Mouse (Mus musculus) hindbrain, embryonic 14.5 days (tissue): ENCODE measurements at regions not wholly inside any gene's neighbourhood (a gene's known extent, or its start where the extent isn't known, plus 50 kb on each side); places are given as distances from the start of the nearest gene placed in this dataset.

Source experiments
- ATAC-seq: fragments of 200-750 bp; cut with Nextera tagmentation; 2 replicates; pipeline ENCODE4 v1.8.0; 2017; ENCODE audit warnings: moderate number of reproducible peaks, mild to moderate bottlenecking, moderate TSS enrichment, moderate library complexity; ENCODE audit not compliant: low FRiP score
- DNase-seq: peaks from one replicate; pipeline ENCODE4 v3.0.0-alpha.2; 2015; ENCODE audit warnings: low spot score
- H3K27ac ChIP-seq: fragments of 300-500 bp; sonication (generic); 2 replicates; pipeline ENCODE4 v1.5.1; 2014; ENCODE audit warnings: mild to moderate bottlenecking, moderate library complexity
- H3K27me3 ChIP-seq: fragments of 300-500 bp; sonication (generic); 2 replicates; pipeline ENCODE4 v1.6.1; 2014; ENCODE audit warnings: mild to moderate bottlenecking, low read length, mixed read lengths; ENCODE audit not compliant: control insufficient read depth, insufficient read depth
- H3K36me3 ChIP-seq: fragments of 300-500 bp; sonication (generic); replicated peaks from 2 replicates; pipeline ENCODE4 v1.6.1; 2014; ENCODE audit not compliant: control insufficient read depth, insufficient read depth
- H3K4me1 ChIP-seq: fragments of 300-500 bp; sonication (generic); replicated peaks from 2 replicates; pipeline ENCODE4 v1.6.1; 2014; ENCODE audit warnings: antibody characterized with exemption, low read length, mixed read lengths; ENCODE audit not compliant: control insufficient read depth, insufficient read depth
- H3K4me2 ChIP-seq: fragments of 300-500 bp; sonication (generic); replicated peaks from 2 replicates; pipeline ENCODE4 v1.6.1; 2014; ENCODE audit warnings: mild to moderate bottlenecking, moderate library complexity
- H3K4me3 ChIP-seq: fragments of 300-500 bp; sonication (generic); replicated peaks from 2 replicates; pipeline ENCODE4 v1.5.1; 2014; ENCODE audit warnings: mild to moderate bottlenecking, low read length
- H3K9ac ChIP-seq: fragments of 300-500 bp; sonication (generic); 2 replicates; pipeline ENCODE4 v1.6.1; 2014
- H3K9me3 ChIP-seq: fragments of 300-500 bp; sonication (generic); 2 replicates; pipeline ENCODE4 v1.6.1; 2016; ENCODE audit warnings: low read length; ENCODE audit not compliant: control insufficient read depth
- WGBS: fragments of 180-500 bp; shearing (Covaris S2); extraction: QIAGEN DNeasy Blood & Tissue Kit; methylation state at CpG from one replicate; pipeline ENCODE4 v1.1.7; 2014; 5-methylcytosine and 5-hydroxymethylcytosine counted together

DNA sequence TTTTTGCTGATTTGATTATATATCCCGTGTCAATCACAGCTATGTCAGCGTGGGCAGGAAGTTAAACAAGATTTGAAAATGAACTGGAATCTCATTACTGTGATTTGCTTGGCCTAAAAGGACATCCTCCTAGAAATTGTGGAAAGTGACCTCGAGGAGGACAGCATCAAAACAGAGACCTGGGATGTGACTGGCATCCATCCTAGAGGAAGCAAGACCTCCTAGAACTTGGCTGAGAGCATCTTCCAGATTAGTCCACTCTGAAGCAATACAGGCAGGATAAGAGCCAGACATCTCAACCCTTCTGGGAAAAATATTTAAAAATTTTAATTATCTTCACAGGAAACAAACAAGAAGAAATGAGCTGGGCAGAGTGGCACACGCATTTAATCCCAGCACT, 136.1 kb downstream of the Hs3st3b1 start:
- peaks cover 8% of the 10 kb centered on the region for H3K4me1 ChIP-seq
- no peaks in the 10 kb centered on the region for H3K27me3 ChIP-seq
- H3K9ac ChIP-seq = no peak overlapping the region
- H3K4me2 ChIP-seq = no peak overlapping the region
- H3K4me3 ChIP-seq = no peak overlapping the region
- no peak for DNase-seq
- H3K9me3 ChIP-seq = no peaks in the 10 kb centered on the region
- no peaks in the 10 kb centered on the region for H3K36me3 ChIP-seq
- WGBS = 51% methylated on average over 4 of the region's 4 CpGs
- no peak for ATAC-seq
- no peak overlapping the region for H3K27ac ChIP-seq

- Histone ChIP-seq H3K27ac (no peak overlapping the region), H3K36me3 (no peaks in the 10 kb centered on the region), H3K4me3 (no peak overlapping the region), H3K4me2 (no peak overlapping the region), H3K27me3 (no peaks in the 10 kb centered on the region), H3K4me1 (peaks cover 8% of the 10 kb centered on the region), H3K9ac (no peak overlapping the region), H3K9me3 (no peaks in the 10 kb centered on the region)
- 73% methylated on average over 8 of the region's 8 CpGs for WGBS
- DNase-seq (no peak), ATAC-seq (no peak)
Measured at GRCm38 (mm10) chr11:63789473-63790120, 132.5 kb downstream of the Hs3st3b1 start.

DNA sequence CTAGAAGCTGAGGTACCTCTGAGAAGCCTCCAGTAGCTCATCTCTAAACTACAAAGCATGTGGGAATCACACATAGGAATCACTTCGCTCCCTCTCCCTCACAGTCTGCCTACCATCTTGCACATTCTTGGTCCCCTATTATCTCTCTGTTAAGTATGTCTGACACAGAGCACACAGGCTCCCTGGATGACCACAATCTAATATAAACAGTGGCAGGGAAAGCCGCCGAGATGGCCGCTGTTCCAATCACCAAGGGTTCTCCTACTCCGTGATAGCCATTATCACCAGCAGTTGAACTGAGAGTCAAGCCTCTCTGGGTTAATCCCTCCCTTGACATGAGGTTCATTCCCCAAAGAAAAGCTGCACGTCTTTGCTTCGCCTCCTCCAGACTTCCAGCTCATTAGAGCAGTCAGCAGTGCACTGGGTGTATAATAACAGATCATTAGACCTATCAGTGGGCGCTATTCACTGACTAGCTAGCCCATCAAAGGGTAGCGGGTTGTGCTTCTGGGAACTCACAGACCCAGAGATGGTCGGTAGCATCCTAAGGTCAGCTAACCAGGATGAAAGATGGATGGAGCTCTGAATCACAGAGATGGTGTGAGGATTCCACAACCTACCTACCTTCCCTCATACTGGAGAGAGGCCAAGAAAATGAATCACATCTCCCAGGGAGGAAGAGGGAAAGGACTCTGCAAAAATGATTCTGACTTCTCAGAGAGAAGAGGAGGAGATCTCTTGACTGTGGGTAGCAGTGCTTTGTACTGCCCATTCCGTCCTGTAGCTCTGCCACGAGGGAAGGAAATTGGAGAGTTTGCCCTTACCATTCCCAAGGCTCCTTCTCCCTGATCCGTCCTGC, 130.9 kb downstream of the Hs3st3b1 start:
- H3K9ac ChIP-seq = no peak overlapping the region
- no peaks in the 10 kb centered on the region for H3K9me3 ChIP-seq
- no peak overlapping the region for H3K4me2 ChIP-seq
- no peak for ATAC-seq
- no peak overlapping the region for H3K27ac ChIP-seq
- WGBS = 64% methylated on average over 13 of the region's 13 CpGs
- H3K27me3 ChIP-seq = no peaks in the 10 kb centered on the region
- no peak for DNase-seq
- H3K4me3 ChIP-seq = no peak overlapping the region
- no peaks in the 10 kb centered on the region for H3K4me1 ChIP-seq
- no peaks in the 10 kb centered on the region for H3K36me3 ChIP-seq

- Histone ChIP-seq H3K36me3 (no peaks in the 10 kb centered on the region), H3K4me3 (no peak overlapping the region)
Measured at GRCm38 (mm10) chr11:63793732-63794503, 128.2 kb downstream of the Hs3st3b1 start.

GRCm38 (mm10) chr11:63812146-63812545, 109.9 kb downstream of the Hs3st3b1 start:
- Histone ChIP-seq H3K4me3 (no peak overlapping the region), H3K4me2 (no peak overlapping the region), H3K9ac (no peak overlapping the region), H3K27ac (no peak overlapping the region), H3K27me3 (no peaks in the 10 kb centered on the region), H3K9me3 (no peaks in the 10 kb centered on the region), H3K4me1 (no peaks in the 10 kb centered on the region), H3K36me3 (no peaks in the 10 kb centered on the region)
- ATAC-seq = no peak
- 78% methylated on average over 5 of the region's 5 CpGs for WGBS
- no peak for DNase-seq

More at GRCm38 (mm10) chr11:63793732-63794503, 128.2 kb downstream of the Hs3st3b1 start:
- Histone ChIP-seq H3K27me3 (no peaks in the 10 kb centered on the region), H3K4me1 (no peaks in the 10 kb centered on the region), H3K27ac (no peak overlapping the region), H3K9ac (no peak overlapping the region), H3K9me3 (no peaks in the 10 kb centered on the region), H3K4me2 (no peak overlapping the region)
- ATAC-seq (no peak), DNase-seq (no peak)
- 69% methylated on average over 8 of the region's 8 CpGs for WGBS

DNA sequence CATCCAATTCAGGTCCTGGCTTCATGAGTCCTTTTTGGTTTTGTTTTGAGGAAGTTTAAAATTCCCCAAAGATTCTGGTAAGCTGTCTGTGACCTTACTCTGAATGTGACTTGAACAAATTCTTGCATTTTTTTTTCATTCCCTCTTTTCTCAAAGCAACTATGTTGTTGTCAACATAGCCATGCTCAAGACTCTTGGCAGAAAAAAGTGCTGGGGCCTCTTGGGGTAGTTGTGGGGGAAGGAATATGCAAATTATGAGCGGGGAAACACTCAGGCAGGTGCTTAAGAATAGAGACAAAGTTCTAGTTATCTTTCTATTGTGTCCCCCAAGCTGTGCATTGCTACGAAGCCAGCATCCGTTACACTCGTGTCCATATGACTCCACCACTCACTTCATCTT, 99.2 kb downstream of the Hs3st3b1 start:
- Histone ChIP-seq H3K9ac (no peak overlapping the region), H3K36me3 (no peaks in the 10 kb centered on the region), H3K27me3 (no peaks in the 10 kb centered on the region), H3K4me1 (no peaks in the 10 kb centered on the region), H3K27ac (no peak overlapping the region), H3K4me3 (no peak overlapping the region), H3K4me2 (no peak overlapping the region), H3K9me3 (no peaks in the 10 kb centered on the region)
- DNase-seq = no peak
- 76% methylated on average over 4 of the region's 4 CpGs for WGBS
- no peak for ATAC-seq

- Histone ChIP-seq H3K27ac (no peak overlapping the region), H3K4me3 (no peak overlapping the region), H3K36me3 (no peaks in the 10 kb centered on the region), H3K9ac (no peak overlapping the region), H3K4me1 (no peaks in the 10 kb centered on the region), H3K9me3 (no peaks in the 10 kb centered on the region), H3K27me3 (no peaks in the 10 kb centered on the region), H3K4me2 (no peak overlapping the region)
- DNase-seq (no peak), ATAC-seq (no peak)
- WGBS = 85% methylated on average over 6 of the region's 6 CpGs
Measured at GRCm38 (mm10) chr11:63827271-63827762, 94.8 kb downstream of the Hs3st3b1 start.

GRCm38 (mm10) chr11:63833480-63833879, 88.6 kb downstream of the Hs3st3b1 start:
- no peaks in the 10 kb centered on the region for H3K9me3 ChIP-seq
- H3K4me1 ChIP-seq = no peaks in the 10 kb centered on the region
- no peaks in the 10 kb centered on the region for H3K36me3 ChIP-seq
- H3K27me3 ChIP-seq = no peaks in the 10 kb centered on the region
- no peak overlapping the region for H3K4me3 ChIP-seq
- no peak overlapping the region for H3K4me2 ChIP-seq
- no peak overlapping the region for H3K27ac ChIP-seq
- no peak overlapping the region for H3K9ac ChIP-seq
- ATAC-seq (no peak), DNase-seq (no peak)
- WGBS = 87% methylated on average over 3 of the region's 3 CpGs

GRCm38 (mm10) chr11:63834140-63834539, 88.0 kb downstream of the Hs3st3b1 start:
- 84% methylated on average over 4 of the region's 4 CpGs for WGBS
- DNase-seq (peak; percentile 21), ATAC-seq (no peak)
- no peak overlapping the region for H3K4me2 ChIP-seq
- no peaks in the 10 kb centered on the region for H3K27me3 ChIP-seq
- H3K9me3 ChIP-seq = no peaks in the 10 kb centered on the region
- no peak overlapping the region for H3K4me3 ChIP-seq
- H3K4me1 ChIP-seq = no peaks in the 10 kb centered on the region
- H3K36me3 ChIP-seq = no peaks in the 10 kb centered on the region
- H3K9ac ChIP-seq = no peak overlapping the region
- H3K27ac ChIP-seq = no peak overlapping the region
